Mouse (Mus musculus) midbrain, embryonic 16.5 days (tissue): Measurements from ENCODE around the gene Rdh19. TPM values are rescaled to one million over a fixed set of nuclear protein-coding genes. Genes with fewer than 3 reads are reported as not detected.

ENCODE experiments used
- ATAC-seq: fragments of 200-750 bp; cut with Nextera tagmentation; 2 replicates; pipeline ENCODE4 v1.8.0; 2017; ENCODE audit warnings: moderate TSS enrichment
- H3K27ac ChIP-seq: fragments of 300-500 bp; sonication (generic); 2 replicates; pipeline ENCODE4 v1.5.1; 2014; ENCODE audit warnings: mild to moderate bottlenecking, low read length, mixed read lengths
- H3K27me3 ChIP-seq: fragments of 300-500 bp; sonication (generic); 2 replicates; pipeline ENCODE4 v1.6.1; 2014; ENCODE audit warnings: low read depth, low read length, mixed read lengths; ENCODE audit not compliant: control insufficient read depth, insufficient read depth
- H3K36me3 ChIP-seq: fragments of 300-500 bp; sonication (generic); 2 replicates; pipeline ENCODE4 v1.6.1; 2014; ENCODE audit warnings: mild to moderate bottlenecking, low read length, moderate library complexity, mixed read lengths; ENCODE audit not compliant: control insufficient read depth, insufficient read depth
- H3K4me1 ChIP-seq: fragments of 300-500 bp; sonication (generic); 2 replicates; pipeline ENCODE4 v1.6.1; 2014; ENCODE audit warnings: mild to moderate bottlenecking, low read length, mixed read lengths; ENCODE audit not compliant: control insufficient read depth, insufficient read depth
- H3K4me2 ChIP-seq: fragments of 300-500 bp; sonication (generic); 2 replicates; pipeline ENCODE4 v1.6.1; 2014; ENCODE audit warnings: mild to moderate bottlenecking, low read length, mixed read lengths
- H3K4me3 ChIP-seq: fragments of 300-500 bp; sonication (generic); 2 replicates; pipeline ENCODE4 v1.5.1; 2014; ENCODE audit warnings: low read depth, mild to moderate bottlenecking, low read length, moderate library complexity, mixed read lengths
- H3K9ac ChIP-seq: fragments of 300-500 bp; sonication (generic); 2 replicates; pipeline ENCODE4 v1.6.1; 2014; ENCODE audit warnings: low read depth, low read length, mixed read lengths
- H3K9me3 ChIP-seq: fragments of 300-500 bp; sonication (generic); replicated peaks from 2 replicates; pipeline ENCODE4 v1.6.1; 2014; ENCODE audit warnings: mild to moderate bottlenecking, low read length, mixed read lengths; ENCODE audit not compliant: control insufficient read depth, poor library complexity, severe bottlenecking
- WGBS: fragments of 180-500 bp; shearing (Covaris S2); extraction: QIAGEN DNeasy Blood & Tissue Kit; methylation state at CpG from one replicate; pipeline ENCODE4 v1.1.7; 2014; 5-methylcytosine and 5-hydroxymethylcytosine counted together
- polyA plus RNA-seq: library from polyadenylated mRNA; unstranded; fragments of >200 nt; fragmentation: Nextera tagmentation; extraction: Ambion mirVana; gene quantifications from 2 replicates; pipeline ENCODE4 v1.2.1, GENCODE M21; 2015

Gene Rdh19
- polyA plus RNA-seq, 1 experiment from 2014 or later = not detected

- H3K36me3 ChIP-seq = no peaks in the 10 kb centered on the region
- peaks cover 8% of the 10 kb centered on the region; the same call in 1 of the 2 replicates for H3K9me3 ChIP-seq
- no peaks in the 10 kb centered on the region for H3K4me1 ChIP-seq
- no peaks in the 10 kb centered on the region for H3K27me3 ChIP-seq
- H3K4me3 ChIP-seq = no peak within 1 kb of the TSS
- H3K4me2 ChIP-seq = no peak within 1 kb of the TSS
- H3K27ac ChIP-seq = no peak within 1 kb of the TSS
- WGBS = 92% methylated on average over 3 of the region's 3 CpGs
- ATAC-seq = no peak
- no peak within 1 kb of the TSS for H3K9ac ChIP-seq
Observed at GRCm38 (mm10) chr10:127866232-127866631, 16.5 kb downstream of the Rdh19 start, which contains the start of gene Rdh16f2. Gene Rdh16f2, plus strand, starts transcription at chr10:127866474.

GRCm38 (mm10) chr10:127872484-127872883, 22.8 kb downstream of the Rdh19 start:
- no peak for ATAC-seq
- H3K36me3 ChIP-seq = no peaks in the 10 kb centered on the region
- no peak overlapping the region for H3K4me2 ChIP-seq
- 80% methylated on average over 4 of the region's 4 CpGs for WGBS
- H3K27me3 ChIP-seq = no peaks in the 10 kb centered on the region
- H3K4me3 ChIP-seq = no peak overlapping the region
- peaks cover 10% of the 10 kb centered on the region; the same call in 1 of the 2 replicates for H3K9me3 ChIP-seq
- no peak overlapping the region for H3K9ac ChIP-seq
- no peaks in the 10 kb centered on the region for H3K4me1 ChIP-seq
- no peak overlapping the region for H3K27ac ChIP-seq

DNA sequence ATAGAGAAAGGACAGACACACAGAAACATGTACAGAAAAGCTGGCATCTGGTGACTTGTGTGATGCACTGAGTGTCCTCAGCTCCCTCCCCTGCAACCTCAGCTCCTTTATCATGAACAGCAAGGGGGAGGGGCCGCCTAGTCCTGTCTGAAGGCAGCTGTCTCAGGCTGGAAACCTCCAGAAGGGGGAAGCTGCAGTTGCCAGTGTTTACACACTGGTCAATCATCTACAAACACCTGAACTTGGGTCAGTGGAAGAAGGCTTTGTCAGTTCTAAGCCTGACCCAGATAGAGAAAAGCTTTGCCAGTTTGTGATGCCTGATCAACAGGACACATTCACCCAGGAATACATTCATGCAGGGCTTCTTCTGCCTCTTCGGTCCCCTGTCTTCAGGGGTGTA, 28.0 kb downstream of the Rdh19 start:
- no peak for ATAC-seq
- Histone ChIP-seq H3K9ac (no peak overlapping the region), H3K27ac (no peak overlapping the region), H3K9me3 (no peaks in the 10 kb centered on the region), H3K4me1 (no peaks in the 10 kb centered on the region), H3K36me3 (no peaks in the 10 kb centered on the region), H3K4me3 (no peak overlapping the region), H3K4me2 (no peak overlapping the region), H3K27me3 (no peaks in the 10 kb centered on the region)
- WGBS = 51% methylated on average over 2 of the region's 2 CpGs

DNA sequence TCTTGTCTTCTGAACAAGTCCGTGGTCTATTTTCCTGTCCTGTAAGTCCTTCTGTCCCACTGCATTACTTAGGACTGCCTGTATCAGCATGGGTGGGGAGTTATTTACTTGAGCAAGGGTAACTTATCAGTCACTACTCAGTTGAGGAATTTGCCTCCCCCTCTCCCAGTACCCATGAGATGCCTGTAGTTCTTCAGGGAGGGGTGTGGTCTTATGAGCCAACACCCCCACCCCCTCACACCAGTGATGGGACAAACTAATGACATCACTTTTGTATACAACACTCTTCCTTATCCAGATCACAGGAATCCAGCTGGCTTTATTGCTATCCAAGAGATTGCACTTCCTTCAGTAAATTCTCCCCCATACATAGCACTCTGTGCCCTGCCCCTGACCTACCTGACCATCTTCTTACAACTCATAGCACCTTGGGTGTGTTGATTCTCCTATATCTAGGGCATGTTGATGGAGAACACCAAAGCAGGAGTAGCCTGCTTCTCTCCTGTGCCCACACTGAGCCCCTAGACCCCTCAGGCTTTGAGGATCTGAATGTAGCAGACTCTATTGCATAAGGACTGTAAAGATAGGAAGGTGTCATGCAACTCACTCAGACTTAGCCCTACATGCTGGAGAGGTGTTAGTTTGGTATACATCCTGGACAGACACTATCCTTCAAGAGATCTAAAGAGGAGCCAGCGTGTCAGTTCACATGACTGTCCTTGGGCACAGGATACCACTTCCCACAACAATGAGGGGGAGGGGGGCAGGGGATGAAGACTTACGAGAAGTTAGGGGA, 28.7 kb downstream of the Rdh19 start:
- no peaks in the 10 kb centered on the region for H3K9me3 ChIP-seq
- H3K36me3 ChIP-seq = no peaks in the 10 kb centered on the region
- H3K4me1 ChIP-seq = no peaks in the 10 kb centered on the region
- H3K9ac ChIP-seq = no peak overlapping the region
- ATAC-seq = no peak
- no peak overlapping the region for H3K27ac ChIP-seq
- WGBS = 75% methylated on average over 3 of the region's 3 CpGs
- H3K4me2 ChIP-seq = no peak overlapping the region
- H3K4me3 ChIP-seq = no peak overlapping the region
- H3K27me3 ChIP-seq = no peaks in the 10 kb centered on the region

- no peak for ATAC-seq
- Histone ChIP-seq H3K9ac (no peak overlapping the region), H3K9me3 (no peaks in the 10 kb centered on the region), H3K4me2 (no peak overlapping the region), H3K4me1 (no peaks in the 10 kb centered on the region), H3K27me3 (no peaks in the 10 kb centered on the region), H3K27ac (no peak overlapping the region), H3K36me3 (no peaks in the 10 kb centered on the region), H3K4me3 (no peak overlapping the region)
- WGBS = 85% methylated on average over 3 of the region's 3 CpGs
Observed at GRCm38 (mm10) chr10:127879155-127879688, 29.5 kb downstream of the Rdh19 start.

DNA sequence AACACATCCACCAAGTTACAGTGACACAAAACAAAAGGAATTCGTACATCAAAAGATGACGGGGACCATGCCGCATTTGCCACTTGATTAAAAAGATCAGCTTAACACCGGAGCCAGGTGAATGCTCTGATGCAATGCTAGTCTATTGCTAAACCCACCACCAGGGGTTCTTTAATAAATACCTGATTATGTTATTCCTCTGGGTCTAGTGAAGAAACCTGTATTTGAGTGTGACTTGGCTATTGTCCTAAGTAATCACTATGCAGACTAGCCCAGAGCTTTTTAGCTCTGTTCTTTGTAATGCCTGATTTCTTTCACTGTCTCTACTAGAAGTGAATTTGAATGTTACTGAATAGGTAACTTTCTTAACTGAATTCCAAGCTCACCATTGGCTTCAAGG, 31.3 kb downstream of the Rdh19 start:
- Histone ChIP-seq H3K9ac (no peak overlapping the region), H3K27me3 (no peaks in the 10 kb centered on the region), H3K36me3 (no peaks in the 10 kb centered on the region), H3K9me3 (no peaks in the 10 kb centered on the region), H3K4me1 (no peaks in the 10 kb centered on the region), H3K4me2 (no peak overlapping the region), H3K4me3 (no peak overlapping the region), H3K27ac (no peak overlapping the region)
- 78% methylated on average over 4 of the region's 4 CpGs for WGBS
- no peak for ATAC-seq

GRCm38 (mm10) chr10:127886551-127886950, 36.8 kb downstream of the Rdh19 start:
- no peak overlapping the region for H3K4me2 ChIP-seq
- H3K4me3 ChIP-seq = no peak overlapping the region
- no peaks in the 10 kb centered on the region for H3K36me3 ChIP-seq
- 73% methylated on average over 1 of the region's 1 CpGs for WGBS
- H3K27me3 ChIP-seq = no peaks in the 10 kb centered on the region
- ATAC-seq = no peak
- H3K4me1 ChIP-seq = no peaks in the 10 kb centered on the region
- no peak overlapping the region for H3K27ac ChIP-seq
- H3K9me3 ChIP-seq = no peaks in the 10 kb centered on the region
- H3K9ac ChIP-seq = no peak overlapping the region

- Histone ChIP-seq H3K27ac (no peak overlapping the region), H3K9ac (no peak overlapping the region), H3K36me3 (no peaks in the 10 kb centered on the region), H3K4me1 (no peaks in the 10 kb centered on the region), H3K4me2 (no peak overlapping the region), H3K27me3 (no peaks in the 10 kb centered on the region), H3K9me3 (no peaks in the 10 kb centered on the region), H3K4me3 (no peak overlapping the region)
- no peak for ATAC-seq
- 87% methylated on average over 4 of the region's 4 CpGs for WGBS
Observed at GRCm38 (mm10) chr10:127886971-127887370, 37.2 kb downstream of the Rdh19 start.

DNA sequence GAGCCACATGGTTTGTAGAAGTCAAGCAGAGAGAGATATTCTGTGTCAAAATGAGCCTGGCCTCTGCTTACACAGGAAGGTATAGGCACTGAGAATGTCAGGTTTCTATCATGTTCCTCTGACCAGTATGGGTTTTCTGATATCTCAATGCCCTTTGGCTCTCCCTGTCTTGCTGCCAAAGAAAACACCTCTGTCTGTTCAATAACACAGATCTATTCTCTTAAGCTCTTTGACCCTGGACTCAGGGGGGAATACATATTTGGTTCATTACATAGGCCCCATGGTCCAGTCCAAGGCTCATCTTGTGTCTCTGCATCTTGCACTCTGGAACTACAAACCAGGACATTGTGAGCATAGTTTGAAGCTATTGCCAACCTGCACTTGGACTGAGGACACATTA, 38.9 kb downstream of the Rdh19 start, which contains the start of gene Rdh7:
Gene Rdh7 (minus strand): TSS at position 213 of the 400 bp plus-strand sequence.
- Histone ChIP-seq H3K27ac (no peak within 1 kb of the TSS), H3K36me3 (no peaks in the 10 kb centered on the region), H3K27me3 (no peaks in the 10 kb centered on the region), H3K9me3 (no peaks in the 10 kb centered on the region), H3K9ac (no peak within 1 kb of the TSS), H3K4me2 (no peak within 1 kb of the TSS), H3K4me3 (no peak within 1 kb of the TSS), H3K4me1 (no peaks in the 10 kb centered on the region)
- no peak for ATAC-seq
